Mouse (Mus musculus): ENCODE data around the gene Igf1r.

Gene Igf1r

GRCm38 (mm10) chr7:68160094-68160791 lies 207.6 kb downstream of the Igf1r start:
- no peak for DNase-seq (ENCODE audit: extremely low read depth, low read depth, low spot score)

GRCm38 (mm10) chr7:68164074-68164473 lies 211.4 kb downstream of the Igf1r start:
- no peak for DNase-seq (ENCODE audit: extremely low read depth, low read depth, low spot score)

- DNase-seq (ENCODE audit: extremely low read depth, low read depth, low spot score) = no peak
Measured at GRCm38 (mm10) chr7:68172776-68173175, 220.1 kb downstream of the Igf1r start.

GRCm38 (mm10) chr7:68179672-68180071 lies 227.0 kb downstream of the Igf1r start:
- no peak for DNase-seq (ENCODE audit: extremely low read depth, low read depth, low spot score)

GRCm38 (mm10) chr7:68181104-68181503 lies 228.5 kb downstream of the Igf1r start:
- DNase-seq (ENCODE audit: extremely low read depth, low read depth, low spot score) = no peak

- DNase-seq (ENCODE audit: extremely low read depth, low read depth, low spot score) = no peak
Measured at GRCm38 (mm10) chr7:68182025-68182424, 229.4 kb downstream of the Igf1r start.

GRCm38 (mm10) chr7:68182773-68183172 lies 230.1 kb downstream of the Igf1r start:
- DNase-seq (ENCODE audit: extremely low read depth, low read depth, low spot score) = no peak

GRCm38 (mm10) chr7:68183421-68183820 lies 230.8 kb downstream of the Igf1r start:
- no peak for DNase-seq (ENCODE audit: extremely low read depth, low read depth, low spot score)

GRCm38 (mm10) chr7:68189211-68189610 lies 236.6 kb downstream of the Igf1r start:
- DNase-seq (ENCODE audit: extremely low read depth, low read depth, low spot score) = no peak

- no peak for DNase-seq (ENCODE audit: extremely low read depth, low read depth, low spot score)
Measured at GRCm38 (mm10) chr7:68189691-68190456, 237.2 kb downstream of the Igf1r start.

GRCm38 (mm10) chr7:68193958-68194695 lies 241.5 kb downstream of the Igf1r start:
- no peak for DNase-seq (ENCODE audit: extremely low read depth, low read depth, low spot score)

GRCm38 (mm10) chr7:68199609-68200008 lies 247.0 kb downstream of the Igf1r start:
- no peak for DNase-seq (ENCODE audit: extremely low read depth, low read depth, low spot score)

- no peak for DNase-seq (ENCODE audit: extremely low read depth, low read depth, low spot score)
Measured at GRCm38 (mm10) chr7:68205776-68206427, 253.3 kb downstream of the Igf1r start.

- no peak for DNase-seq (ENCODE audit: extremely low read depth, low read depth, low spot score)
Measured at GRCm38 (mm10) chr7:68209039-68209438, 256.4 kb downstream of the Igf1r start.

GRCm38 (mm10) chr7:68210417-68210816 lies 257.8 kb downstream of the Igf1r start:
- no peak for DNase-seq (ENCODE audit: extremely low read depth, low read depth, low spot score)

GRCm38 (mm10) chr7:68211883-68212282 lies 259.3 kb downstream of the Igf1r start:
- DNase-seq (ENCODE audit: extremely low read depth, low read depth, low spot score) = no peak

- no peak for DNase-seq (ENCODE audit: extremely low read depth, low read depth, low spot score)
Measured at GRCm38 (mm10) chr7:68213842-68214241, 261.2 kb downstream of the Igf1r start.

GRCm38 (mm10) chr7:68215522-68216070 lies 263.0 kb downstream of the Igf1r start:
- DNase-seq (ENCODE audit: extremely low read depth, low read depth, low spot score) = no peak

GRCm38 (mm10) chr7:68218879-68219278 lies 266.3 kb downstream of the Igf1r start:
- no peak for DNase-seq (ENCODE audit: extremely low read depth, low read depth, low spot score)

GRCm38 (mm10) chr7:68221677-68222230 lies 269.1 kb downstream of the Igf1r start:
- DNase-seq (ENCODE audit: extremely low read depth, low read depth, low spot score) = no peak
